Mouse (Mus musculus) liver, embryonic 16.5 days (tissue): ENCODE results near the gene Tyms. TPM values are rescaled to one million over a fixed set of nuclear protein-coding genes. Genes with fewer than 3 reads are reported as not detected.

Experiments
- ATAC-seq: fragments of 200-750 bp; cut with Nextera tagmentation; 2 replicates; pipeline ENCODE4 v1.8.0; 2017; ENCODE audit warnings: low read depth, mild to moderate bottlenecking, moderate number of reproducible peaks, moderate library complexity
- H3K27ac ChIP-seq: fragments of 300-500 bp; sonication (generic); 2 replicates; pipeline ENCODE4 v1.5.1; 2014; ENCODE audit warnings: mild to moderate bottlenecking, low read length
- H3K27me3 ChIP-seq: fragments of 300-500 bp; sonication (generic); 2 replicates; pipeline ENCODE4 v1.6.1; 2014; ENCODE audit warnings: low read depth, low read length, mixed read lengths; ENCODE audit not compliant: control insufficient read depth, insufficient read depth
- H3K36me3 ChIP-seq: fragments of 300-500 bp; sonication (generic); 2 replicates; pipeline ENCODE4 v1.6.1; 2014; ENCODE audit warnings: mild to moderate bottlenecking; ENCODE audit not compliant: control insufficient read depth, insufficient read depth
- H3K4me1 ChIP-seq: fragments of 300-500 bp; sonication (generic); 2 replicates; pipeline ENCODE4 v1.6.1; 2014; ENCODE audit warnings: low read depth, low read length, mixed read lengths; ENCODE audit not compliant: control insufficient read depth
- H3K4me2 ChIP-seq: fragments of 300-500 bp; sonication (generic); 2 replicates; pipeline ENCODE4 v1.6.1; 2014; ENCODE audit warnings: low read depth, low read length, mixed read lengths
- H3K4me3 ChIP-seq: fragments of 300-500 bp; sonication (generic); 2 replicates; pipeline ENCODE4 v1.5.1; 2014; ENCODE audit warnings: low read depth, mild to moderate bottlenecking, low read length
- H3K9ac ChIP-seq: fragments of 300-500 bp; sonication (generic); 2 replicates; pipeline ENCODE4 v1.6.1; 2014; ENCODE audit warnings: low read depth, low read length
- H3K9me3 ChIP-seq: fragments of 300-500 bp; sonication (generic); replicated peaks from 2 replicates; pipeline ENCODE4 v1.6.1; 2016; ENCODE audit warnings: low read length; ENCODE audit not compliant: control insufficient read depth
- WGBS: fragments of 180-500 bp; shearing (Covaris S2); extraction: QIAGEN DNeasy Blood & Tissue Kit; methylation state at CpG from one replicate; pipeline ENCODE4 v1.1.7; 2014; ENCODE audit not compliant: insufficient replicate concordance; 5-methylcytosine and 5-hydroxymethylcytosine counted together
- polyA plus RNA-seq: library from polyadenylated mRNA; unstranded; fragments of >200 nt; fragmentation: Nextera tagmentation; extraction: Ambion mirVana; gene quantifications from 2 replicates; pipeline ENCODE4 v1.2.1, GENCODE M21; 2015

Gene Tyms
- polyA plus RNA-seq, 1 experiment from 2014 or later = 174 TPM

GRCm38 (mm10) chr5:30112533-30113068 lies 39.2 kb upstream of the Tyms start:
- Histone ChIP-seq H3K9ac (no peak overlapping the region), H3K36me3 (no peaks in the 10 kb centered on the region), H3K4me1 (peaks cover 13% of the 10 kb centered on the region), H3K4me3 (no peak overlapping the region), H3K27ac (no peak overlapping the region), H3K9me3 (no peaks in the 10 kb centered on the region), H3K27me3 (peaks cover 63% of the 10 kb centered on the region), H3K4me2 (no peak overlapping the region)
- 81% methylated on average over 3 of the region's 3 CpGs for WGBS
- ATAC-seq = peak; percentile 58

- H3K9ac ChIP-seq = no peak overlapping the region
- H3K9me3 ChIP-seq = no peaks in the 10 kb centered on the region
- no peak for ATAC-seq
- peaks cover 72% of the 10 kb centered on the region for H3K27me3 ChIP-seq
- peaks cover 13% of the 10 kb centered on the region for H3K4me1 ChIP-seq
- H3K36me3 ChIP-seq = no peaks in the 10 kb centered on the region
- H3K27ac ChIP-seq = no peak overlapping the region
- no peak overlapping the region for H3K4me2 ChIP-seq
- 56% methylated on average over 3 of the region's 3 CpGs for WGBS
- H3K4me3 ChIP-seq = no peak overlapping the region
Observed at GRCm38 (mm10) chr5:30111771-30112170, 38.4 kb upstream of the Tyms start.

- peak overlapping the region; percentile 35 for H3K4me2 ChIP-seq
- ATAC-seq = no peak
- 2% methylated on average over 18 of the region's 18 CpGs for WGBS
- no peaks in the 10 kb centered on the region for H3K9me3 ChIP-seq
- peaks cover 78% of the 10 kb centered on the region for H3K27me3 ChIP-seq
- no peak overlapping the region for H3K27ac ChIP-seq
- H3K36me3 ChIP-seq = no peaks in the 10 kb centered on the region
- H3K9ac ChIP-seq = no peak overlapping the region; the same call in 1 of the 2 replicates
- peaks cover 13% of the 10 kb centered on the region for H3K4me1 ChIP-seq
- H3K4me3 ChIP-seq = 0 out of 2 replicates have a peak overlapping the region, but pooled peaks have one; percentile 1
Observed at GRCm38 (mm10) chr5:30111126-30111525, 37.7 kb upstream of the Tyms start.

- Histone ChIP-seq H3K4me3 (no peak overlapping the region), H3K27ac (no peak overlapping the region), H3K9ac (no peak overlapping the region; the same call in 1 of the 2 replicates), H3K36me3 (no peaks in the 10 kb centered on the region), H3K9me3 (no peaks in the 10 kb centered on the region), H3K4me1 (peaks cover 13% of the 10 kb centered on the region), H3K27me3 (peaks cover 81% of the 10 kb centered on the region), H3K4me2 (peak overlapping the region; percentile 35)
- no peak for ATAC-seq
- WGBS = 15% methylated on average over 22 of the region's 22 CpGs
Observed at GRCm38 (mm10) chr5:30110371-30111060, 37.1 kb upstream of the Tyms start.

GRCm38 (mm10) chr5:30109899-30110298 lies 36.5 kb upstream of the Tyms start:
- Histone ChIP-seq H3K4me2 (no peak overlapping the region), H3K27me3 (peaks cover 84% of the 10 kb centered on the region)
- ATAC-seq = no peak

GRCm38 (mm10) chr5:30108233-30108632 lies 34.8 kb upstream of the Tyms start:
- Histone ChIP-seq H3K36me3 (no peaks in the 10 kb centered on the region), H3K27me3 (peaks cover 84% of the 10 kb centered on the region)

More at GRCm38 (mm10) chr5:30109899-30110298, 36.5 kb upstream of the Tyms start:
- Histone ChIP-seq H3K9me3 (no peaks in the 10 kb centered on the region), H3K9ac (no peak overlapping the region), H3K4me1 (peaks cover 15% of the 10 kb centered on the region), H3K4me3 (no peak overlapping the region), H3K36me3 (no peaks in the 10 kb centered on the region), H3K27ac (no peak overlapping the region)
- WGBS = 55% methylated on average over 2 of the region's 2 CpGs

GRCm38 (mm10) chr5:30107611-30108041 lies 34.2 kb upstream of the Tyms start:
- no peaks in the 10 kb centered on the region for H3K36me3 ChIP-seq
- WGBS = 13% methylated on average over 5 of the region's 5 CpGs
- H3K4me3 ChIP-seq = no peak overlapping the region
- peaks cover 83% of the 10 kb centered on the region for H3K27me3 ChIP-seq
- H3K9ac ChIP-seq = no peak overlapping the region
- peaks cover 12% of the 10 kb centered on the region for H3K4me1 ChIP-seq
- H3K27ac ChIP-seq = no peak overlapping the region
- H3K4me2 ChIP-seq = no peak overlapping the region
- no peak for ATAC-seq
- no peaks in the 10 kb centered on the region for H3K9me3 ChIP-seq

More at GRCm38 (mm10) chr5:30108233-30108632, 34.8 kb upstream of the Tyms start:
- no peak overlapping the region for H3K27ac ChIP-seq
- ATAC-seq = no peak
- H3K4me1 ChIP-seq = peaks cover 12% of the 10 kb centered on the region
- H3K4me2 ChIP-seq = no peak overlapping the region
- WGBS = 72% methylated on average over 6 of the region's 6 CpGs
- no peak overlapping the region for H3K9ac ChIP-seq
- H3K9me3 ChIP-seq = no peaks in the 10 kb centered on the region
- H3K4me3 ChIP-seq = no peak overlapping the region

- no peaks in the 10 kb centered on the region for H3K9me3 ChIP-seq
- peaks cover 82% of the 10 kb centered on the region for H3K27me3 ChIP-seq
- WGBS = 20% methylated on average over 7 of the region's 7 CpGs
- no peak overlapping the region for H3K4me3 ChIP-seq
- no peak overlapping the region for H3K4me2 ChIP-seq
- peaks cover 12% of the 10 kb centered on the region for H3K4me1 ChIP-seq
- no peaks in the 10 kb centered on the region for H3K36me3 ChIP-seq
- H3K27ac ChIP-seq = no peak overlapping the region
- no peak for ATAC-seq
- H3K9ac ChIP-seq = no peak overlapping the region
Observed at GRCm38 (mm10) chr5:30107186-30107585, 33.8 kb upstream of the Tyms start.

- Histone ChIP-seq H3K4me3 (no peak overlapping the region), H3K27ac (no peak overlapping the region), H3K9ac (no peak overlapping the region), H3K36me3 (no peaks in the 10 kb centered on the region), H3K27me3 (peaks cover 80% of the 10 kb centered on the region), H3K9me3 (no peaks in the 10 kb centered on the region), H3K4me2 (no peak overlapping the region), H3K4me1 (peaks cover 12% of the 10 kb centered on the region)
- whole genome bisulfite sequencing = 31% methylated on average over 2 of the region's 2 CpGs
- ATAC-seq = no peak
Observed at GRCm38 (mm10) chr5:30106756-30107155, 33.3 kb upstream of the Tyms start.
